Mouse (Mus musculus) cerebral cortex, adult 2 months (tissue): ENCODE results near the gene Slc6a19.

Source experiments
- WGBS: fragments of 180-500 bp; shearing (Covaris S2); methylation state at CpG from one replicate; pipeline ENCODE4 v1.1.7; 2018; 5-methylcytosine and 5-hydroxymethylcytosine counted together

The Slc6a19 gene

GRCm38 (mm10) chr13:73712228-73712627 is 7.6 kb upstream of the Slc6a19 start:
- 74% methylated on average over 3 of the region's 3 CpGs for WGBS

GRCm38 (mm10) chr13:73711803-73712202 is 7.1 kb upstream of the Slc6a19 start:
- 93% methylated on average over 5 of the region's 5 CpGs for WGBS

DNA sequence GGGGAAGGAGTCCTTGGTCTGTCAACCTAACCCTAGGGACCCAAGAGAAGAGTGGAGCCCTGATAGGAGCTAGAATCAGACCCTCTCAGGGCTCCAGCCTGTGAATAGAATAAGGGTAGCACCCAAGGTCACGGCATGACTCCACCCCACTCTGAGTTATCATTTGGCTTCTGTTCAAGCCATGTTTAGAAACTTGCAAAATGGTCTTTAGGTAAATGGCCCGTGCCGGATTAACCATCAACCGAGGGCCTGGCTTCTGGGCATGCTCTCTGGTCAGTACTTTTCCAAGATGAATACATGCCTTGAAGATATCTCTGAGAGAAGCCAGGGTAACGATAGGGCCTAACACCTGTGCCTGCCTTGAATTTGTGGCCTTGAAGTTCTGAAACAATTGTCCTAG is 6.6 kb upstream of the Slc6a19 start:
- WGBS = 97% methylated on average over 5 of the region's 5 CpGs

DNA sequence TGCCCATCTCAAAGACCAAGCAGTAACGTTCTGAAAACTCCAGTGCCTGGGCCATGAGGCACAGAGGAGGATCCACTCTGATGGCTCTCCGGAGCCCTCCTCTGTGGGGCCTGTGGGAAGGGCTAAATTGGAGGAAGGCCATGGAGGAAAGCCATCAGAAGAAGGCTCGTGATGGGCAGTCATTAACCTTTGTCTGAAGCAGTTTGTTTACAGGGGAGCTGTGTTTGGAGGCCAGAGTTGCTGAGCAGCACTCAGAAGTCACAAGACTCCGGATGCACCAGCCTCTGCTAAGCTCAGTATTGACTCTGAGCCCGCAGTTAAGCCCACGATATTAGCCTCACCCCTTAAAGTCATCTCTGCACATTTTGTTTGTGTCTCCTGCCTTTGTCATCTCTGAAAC is 4.8 kb upstream of the Slc6a19 start:
- 70% methylated on average over 6 of the region's 6 CpGs for WGBS

- 89% methylated on average over 4 of the region's 4 CpGs for WGBS
Measured at GRCm38 (mm10) chr13:73703486-73703885, 1.2 kb downstream of the Slc6a19 start.

DNA sequence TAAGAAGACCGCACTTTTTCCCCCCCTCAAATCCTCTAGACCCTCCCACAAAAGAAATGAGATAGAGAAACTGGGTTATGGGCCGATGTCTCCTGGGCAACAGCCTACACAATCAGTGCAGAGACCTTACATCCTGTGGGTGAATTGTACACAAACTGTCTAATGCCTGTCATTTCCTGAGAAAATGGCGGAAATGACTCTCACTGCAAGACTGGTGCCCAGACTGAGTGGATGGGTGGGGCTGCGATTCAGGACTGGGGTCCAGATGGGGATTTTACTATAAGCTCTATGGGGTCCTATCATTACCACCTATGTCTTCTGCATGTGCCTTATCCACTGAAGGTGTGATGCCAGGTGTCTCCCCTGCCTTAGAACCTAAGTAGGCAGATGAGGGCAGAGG is 1.9 kb downstream of the Slc6a19 start:
- 84% methylated on average over 4 of the region's 4 CpGs for WGBS

GRCm38 (mm10) chr13:73701161-73701883 is 3.3 kb downstream of the Slc6a19 start:
- WGBS = 88% methylated on average over 9 of the region's 9 CpGs

GRCm38 (mm10) chr13:73700554-73700953 is 4.1 kb downstream of the Slc6a19 start:
- 96% methylated on average over 12 of the region's 12 CpGs for WGBS

DNA sequence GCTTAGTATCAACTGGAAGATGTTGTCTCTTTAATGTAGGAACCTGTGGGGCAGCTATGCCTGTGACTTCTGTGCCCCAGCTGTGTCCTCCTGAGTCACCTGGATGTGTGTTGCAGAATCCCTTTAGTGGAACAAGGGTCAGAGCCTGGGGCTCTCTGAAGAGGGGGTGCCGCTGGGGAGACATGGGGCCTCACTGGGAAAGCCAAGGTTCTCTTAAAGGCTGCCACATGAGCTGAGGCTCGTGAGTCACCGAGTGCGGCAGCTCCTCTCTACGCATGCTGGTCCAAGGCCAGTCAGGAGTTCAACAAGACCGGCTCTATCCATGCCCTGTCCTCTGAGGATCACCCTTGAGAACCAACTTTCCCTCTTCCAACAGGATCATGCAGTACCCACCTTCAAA is 5.0 kb downstream of the Slc6a19 start:
- 97% methylated on average over 6 of the region's 6 CpGs for WGBS

GRCm38 (mm10) chr13:73696529-73696928 is 8.1 kb downstream of the Slc6a19 start:
- 90% methylated on average over 3 of the region's 3 CpGs for WGBS

DNA sequence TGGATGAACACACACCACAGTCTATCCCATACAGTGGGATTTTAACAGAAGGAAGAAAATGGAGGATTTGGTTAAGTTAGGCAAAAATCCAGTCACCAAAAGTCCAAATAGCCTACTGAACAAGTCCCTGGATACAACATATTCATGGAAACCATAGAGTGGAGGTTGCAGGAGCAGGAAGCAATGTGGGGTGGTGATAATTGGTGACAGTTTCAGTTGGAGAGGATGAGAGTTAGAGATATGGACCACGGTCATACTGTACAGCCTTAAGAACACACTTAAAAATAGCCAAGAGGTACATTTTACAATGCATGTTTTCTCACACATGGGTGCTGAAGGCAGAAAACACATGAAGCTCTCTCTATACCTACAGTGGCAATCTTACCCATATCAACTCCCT is 9.7 kb downstream of the Slc6a19 start:
- WGBS = 93% methylated on average over 1 of the region's 1 CpGs

GRCm38 (mm10) chr13:73693333-73693732 is 11.3 kb downstream of the Slc6a19 start:
- 74% methylated on average over 2 of the region's 2 CpGs for WGBS

- WGBS = 42% methylated on average over 10 of the region's 10 CpGs
Measured at GRCm38 (mm10) chr13:73692249-73692868, 12.3 kb downstream of the Slc6a19 start.

- 80% methylated on average over 4 of the region's 4 CpGs for WGBS
Measured at GRCm38 (mm10) chr13:73688934-73689333, 15.7 kb downstream of the Slc6a19 start.

GRCm38 (mm10) chr13:73687601-73688000 is 17.1 kb downstream of the Slc6a19 start:
- WGBS = 71% methylated on average over 3 of the region's 3 CpGs

- WGBS = 74% methylated on average over 6 of the region's 6 CpGs
Measured at GRCm38 (mm10) chr13:73685502-73685901, 19.2 kb downstream of the Slc6a19 start.

GRCm38 (mm10) chr13:73684412-73684811 is 20.3 kb downstream of the Slc6a19 start:
- WGBS = 89% methylated on average over 1 of the region's 1 CpGs

DNA sequence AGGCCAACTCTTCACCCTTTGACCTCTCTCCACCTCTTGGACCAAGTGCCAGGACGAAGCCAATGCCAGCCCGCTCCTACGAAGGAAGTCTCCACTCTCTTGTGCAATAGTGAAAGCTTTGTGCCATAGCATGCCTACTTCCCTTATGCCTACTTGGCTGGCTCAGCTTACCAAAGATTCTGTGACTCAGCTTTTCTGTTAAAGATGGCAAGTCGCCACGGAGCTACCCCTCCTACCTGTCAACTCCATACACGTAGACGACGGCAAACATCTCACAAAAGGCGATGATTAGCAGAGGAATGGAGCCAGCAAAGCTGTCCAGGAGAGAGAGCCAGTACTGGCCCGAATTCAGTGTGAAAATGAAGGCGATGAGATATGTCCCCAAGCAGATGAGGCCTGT is 21.0 kb downstream of the Slc6a19 start:
- 58% methylated on average over 11 of the region's 11 CpGs for WGBS

DNA sequence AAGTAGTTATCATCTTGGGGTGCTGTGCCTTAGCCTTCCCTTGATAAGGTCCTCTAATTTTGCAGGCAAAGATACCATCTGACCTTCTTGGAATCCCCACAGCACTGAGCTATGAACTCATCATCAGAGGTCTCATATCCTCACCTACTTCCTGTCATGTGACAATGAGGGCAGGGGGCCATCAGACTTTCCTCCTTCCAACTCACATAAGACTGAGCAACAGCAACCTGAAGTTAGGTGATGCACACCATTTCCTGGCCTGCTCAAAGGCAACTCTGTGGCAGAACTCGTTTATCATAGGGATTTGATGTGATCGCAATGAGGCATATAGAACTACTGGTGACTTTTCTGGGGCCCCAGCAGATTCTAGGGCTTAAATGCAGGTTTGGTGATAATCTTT is 22.4 kb downstream of the Slc6a19 start:
- 86% methylated on average over 2 of the region's 2 CpGs for WGBS

GRCm38 (mm10) chr13:73680394-73680793 is 24.3 kb downstream of the Slc6a19 start:
- 39% methylated on average over 1 of the region's 1 CpGs for WGBS

DNA sequence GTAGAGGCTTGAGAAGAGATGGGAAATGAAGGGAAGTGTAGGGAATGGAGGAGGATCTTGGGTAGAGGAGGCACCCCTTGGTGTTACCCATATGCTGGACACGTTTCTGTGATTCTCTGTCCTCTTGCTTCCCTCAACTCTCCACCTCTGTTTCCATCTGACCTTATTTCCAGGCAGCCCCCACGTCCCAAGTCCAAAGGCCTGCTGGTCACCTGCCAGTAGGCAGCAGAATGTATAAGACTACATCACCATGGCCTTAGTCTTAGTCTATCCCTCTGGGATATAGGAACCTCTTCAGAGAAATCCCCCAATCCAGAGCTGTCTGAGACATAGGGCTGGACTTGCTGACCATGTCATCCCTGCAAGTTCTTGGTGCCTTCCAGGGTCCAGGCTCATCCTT is 25.4 kb downstream of the Slc6a19 start:
- WGBS = 66% methylated on average over 2 of the region's 2 CpGs

DNA sequence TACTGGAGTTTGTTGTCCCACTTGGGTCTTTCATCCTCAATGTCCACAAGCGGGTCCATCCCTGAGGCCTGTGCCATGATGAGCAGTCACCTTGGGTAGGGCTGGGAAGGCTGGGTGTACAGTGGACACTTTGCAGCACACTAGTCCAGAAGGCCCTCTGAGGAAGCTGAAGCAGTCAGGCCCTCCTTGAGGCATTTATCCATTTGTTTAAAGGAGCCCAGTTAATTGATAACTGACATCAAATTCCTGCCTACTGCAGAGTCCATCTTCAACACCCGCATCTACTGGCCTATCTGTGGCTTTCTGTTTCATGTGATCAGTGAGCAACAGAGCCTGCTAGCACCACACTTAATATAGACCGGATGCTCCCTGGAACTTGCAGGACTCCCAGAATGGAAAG is 26.8 kb downstream of the Slc6a19 start, which contains the start of gene Slc6a18:
Gene Slc6a18 (minus strand): TSS at position 171 of the 400 bp plus-strand sequence.
- 91% methylated on average over 3 of the region's 3 CpGs for WGBS

- WGBS = 88% methylated on average over 7 of the region's 7 CpGs
Measured at GRCm38 (mm10) chr13:73675161-73675560, 29.5 kb downstream of the Slc6a19 start.
